Mouse (Mus musculus): ENCODE measurements at regions not wholly inside any gene's neighbourhood (a gene's known extent, or its start where the extent isn't known, plus 50 kb on each side); places are given as distances from the start of the nearest gene placed in this dataset.

DNA sequence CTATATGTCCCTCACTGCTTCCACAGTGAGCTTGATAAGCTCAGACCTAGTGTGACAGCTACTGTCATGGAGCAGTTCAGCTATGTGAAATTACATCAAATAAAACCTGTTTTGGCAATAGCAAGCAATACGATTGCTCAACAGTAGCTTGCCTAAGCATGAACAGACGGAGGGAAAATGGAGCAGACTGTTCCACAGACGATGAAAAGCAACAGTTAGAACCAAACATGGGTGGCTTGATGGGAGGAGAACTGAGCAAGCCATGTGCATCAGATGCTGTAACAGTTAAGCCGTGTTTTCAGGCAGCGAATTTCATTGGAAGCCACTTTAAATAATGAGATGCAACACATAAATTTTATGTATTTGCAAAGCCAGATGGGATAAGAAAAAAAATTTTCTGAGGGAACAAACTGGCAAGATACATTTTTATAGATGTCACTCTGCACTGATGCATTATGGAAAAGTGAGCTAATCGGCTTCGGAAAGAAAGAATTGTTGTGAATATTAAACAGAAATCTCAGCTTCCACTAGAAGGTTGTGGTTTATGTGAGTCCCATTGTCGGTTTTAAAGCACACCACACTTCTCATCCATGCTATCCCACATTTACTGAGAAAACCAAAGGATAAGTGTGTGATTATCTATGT is 270.9 kb upstream of the 2610001J05Rik start:
- H3K27me3 ChIP-seq (replicated peaks; ENCODE audit: control insufficient read depth, insufficient read depth, low read length) = no peaks in the 10 kb centered on the region
- no peak overlapping the region for H3K4me3 ChIP-seq (ENCODE audit: insufficient read depth, low read depth, low read length)
- WGBS = 83% methylated on average over 8 of the region's 8 CpGs
- TF ChIP-seq CTCF (conservative IDR thresholded peaks at IDR 0.05; ENCODE audit: insufficient read depth, insufficient read length, low read depth, low read length) (no peak), POLR2A (IDR thresholded peaks at IDR 0.05; ENCODE audit: low read depth, low read length) (no peak)
- H3K36me3 ChIP-seq (ENCODE audit: control insufficient read depth, insufficient read depth, low read length) = no peaks in the 10 kb centered on the region
- DNase-seq = no peak
- no peak overlapping the region for H3K27ac ChIP-seq (ENCODE audit: insufficient read depth, low read depth, low read length)
- no peaks in the 10 kb centered on the region for H3K4me1 ChIP-seq (ENCODE audit: control insufficient read depth, insufficient read depth, low read length)

DNA sequence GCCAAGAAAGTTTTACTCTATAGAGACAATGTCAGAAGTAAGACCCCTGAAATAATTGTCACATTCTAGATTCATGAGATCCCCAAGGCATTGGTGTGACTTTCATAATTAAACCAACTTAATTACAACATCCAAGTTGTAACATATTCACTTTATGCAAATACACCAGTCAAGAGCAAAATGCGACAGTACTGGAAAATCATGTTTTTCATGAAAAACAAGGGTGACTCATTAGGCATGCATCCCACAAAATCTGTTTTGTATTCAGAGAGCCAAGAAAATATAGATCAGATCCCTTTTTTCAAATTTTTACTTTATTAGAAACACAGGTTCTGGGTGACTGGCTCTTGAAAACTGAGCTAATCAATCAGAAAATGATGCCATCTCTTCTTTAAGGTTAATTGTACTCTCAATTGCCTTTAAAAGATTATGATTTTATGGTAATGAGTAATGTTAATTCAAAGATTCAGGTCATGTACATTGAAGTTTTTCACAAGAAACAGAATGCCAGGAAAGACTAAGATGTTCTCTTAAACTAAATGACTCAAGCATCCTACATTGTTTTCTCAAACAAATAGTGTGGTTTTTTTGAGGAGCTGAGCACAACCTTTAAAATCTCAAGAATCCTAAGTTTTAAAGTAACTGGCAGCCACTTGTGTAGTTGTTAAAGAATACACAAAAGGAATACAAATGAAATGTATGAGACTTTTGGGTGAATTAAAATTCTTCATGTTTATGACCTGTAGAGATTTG is 259.2 kb upstream of the 2610001J05Rik start:
- DNase-seq = no peak
- Histone ChIP-seq H3K36me3 (ENCODE audit: control insufficient read depth, insufficient read depth, low read length) (no peaks in the 10 kb centered on the region), H3K4me1 (ENCODE audit: control insufficient read depth, insufficient read depth, low read length) (no peaks in the 10 kb centered on the region), H3K4me3 (ENCODE audit: insufficient read depth, low read depth, low read length) (no peak overlapping the region), H3K27ac (ENCODE audit: insufficient read depth, low read depth, low read length) (no peak overlapping the region), H3K27me3 (replicated peaks; ENCODE audit: control insufficient read depth, insufficient read depth, low read length) (no peaks in the 10 kb centered on the region)
- 85% methylated on average over 1 of the region's 1 CpGs for WGBS
- TF ChIP-seq CTCF (conservative IDR thresholded peaks at IDR 0.05; ENCODE audit: insufficient read depth, insufficient read length, low read depth, low read length) (no peak), POLR2A (IDR thresholded peaks at IDR 0.05; ENCODE audit: low read depth, low read length) (no peak)

DNA sequence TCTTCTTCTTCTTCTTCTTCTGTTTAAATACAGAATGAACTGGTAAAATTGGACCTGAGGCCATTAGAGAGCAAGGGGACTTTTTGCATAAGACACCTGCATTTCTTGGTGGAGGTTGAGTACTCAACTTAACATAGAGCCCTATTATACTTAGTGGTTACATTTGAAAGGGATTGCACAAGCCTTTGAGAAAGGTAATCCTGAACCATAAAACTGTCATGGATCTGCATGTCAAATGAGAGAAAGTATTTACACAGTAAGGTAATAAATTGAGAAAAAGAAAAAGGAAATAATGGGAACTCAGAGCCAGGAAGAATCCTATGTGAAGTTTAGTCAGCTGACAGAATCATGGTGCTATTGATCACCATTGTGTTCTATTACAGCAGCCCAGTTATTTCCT is 258.1 kb upstream of the 2610001J05Rik start:
- H3K27me3 ChIP-seq (replicated peaks; ENCODE audit: control insufficient read depth, insufficient read depth, low read length) = no peaks in the 10 kb centered on the region
- H3K36me3 ChIP-seq (ENCODE audit: control insufficient read depth, insufficient read depth, low read length) = no peaks in the 10 kb centered on the region
- no peak for DNase-seq
- TF ChIP-seq POLR2A (IDR thresholded peaks at IDR 0.05; ENCODE audit: low read depth, low read length) = no peak
- TF ChIP-seq CTCF (conservative IDR thresholded peaks at IDR 0.05; ENCODE audit: insufficient read depth, insufficient read length, low read depth, low read length) = no peak
- no peak overlapping the region for H3K4me3 ChIP-seq (ENCODE audit: insufficient read depth, low read depth, low read length)
- H3K4me1 ChIP-seq (ENCODE audit: control insufficient read depth, insufficient read depth, low read length) = no peaks in the 10 kb centered on the region
- no peak overlapping the region for H3K27ac ChIP-seq (ENCODE audit: insufficient read depth, low read depth, low read length)

DNA sequence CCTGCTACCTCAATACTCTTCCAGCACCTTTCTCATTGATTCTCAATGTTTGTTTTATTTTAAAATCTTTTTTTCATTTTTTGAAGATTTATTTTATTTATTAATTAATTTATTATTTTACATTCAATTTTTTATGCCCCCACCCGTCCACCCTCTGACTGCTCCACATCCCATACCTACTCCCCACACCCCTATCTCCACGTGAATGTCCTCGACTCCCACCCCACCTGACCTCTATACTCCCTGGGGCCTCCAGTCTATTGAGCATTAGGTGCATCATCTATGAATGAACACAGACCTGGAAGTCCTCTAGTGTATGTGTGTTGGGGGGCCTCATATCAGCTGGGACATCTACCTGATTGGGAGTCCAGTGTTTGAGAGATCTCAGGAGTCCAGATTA is 251.0 kb upstream of the 2610001J05Rik start:
- DNase-seq = no peak
- H3K27ac ChIP-seq (ENCODE audit: insufficient read depth, low read depth, low read length) = no peak overlapping the region
- H3K4me1 ChIP-seq (ENCODE audit: control insufficient read depth, insufficient read depth, low read length) = no peaks in the 10 kb centered on the region
- H3K36me3 ChIP-seq (ENCODE audit: control insufficient read depth, insufficient read depth, low read length) = no peaks in the 10 kb centered on the region
- TF ChIP-seq POLR2A (IDR thresholded peaks at IDR 0.05; ENCODE audit: low read depth, low read length) = no peak
- no peak for TF ChIP-seq CTCF (conservative IDR thresholded peaks at IDR 0.05; ENCODE audit: insufficient read depth, insufficient read length, low read depth, low read length)
- 81% methylated on average over 3 of the region's 3 CpGs for WGBS
- H3K4me3 ChIP-seq (ENCODE audit: insufficient read depth, low read depth, low read length) = no peak overlapping the region
- H3K27me3 ChIP-seq (replicated peaks; ENCODE audit: control insufficient read depth, insufficient read depth, low read length) = no peaks in the 10 kb centered on the region

DNA sequence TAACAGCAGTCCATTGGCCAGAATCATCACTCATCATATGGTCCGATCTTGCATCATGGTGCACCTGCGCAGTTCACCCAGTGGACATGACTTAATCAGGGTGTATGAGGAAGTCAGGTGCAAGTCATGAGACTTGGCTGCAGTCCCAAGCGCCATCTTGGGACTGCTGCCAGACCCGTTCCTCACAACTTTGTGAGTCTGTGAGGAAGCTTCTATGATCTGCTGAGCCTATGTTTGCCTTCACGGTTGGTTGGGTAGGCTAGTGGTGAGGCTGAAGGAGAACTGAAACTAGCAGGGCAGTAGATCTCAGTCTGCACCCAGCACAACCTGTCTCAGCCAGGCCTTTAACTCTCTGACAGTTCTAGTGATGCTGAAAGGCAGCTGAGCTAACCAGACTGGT is 250.2 kb upstream of the 2610001J05Rik start:
- DNase-seq = no peak
- Histone ChIP-seq H3K27ac (ENCODE audit: insufficient read depth, low read depth, low read length) (no peak overlapping the region), H3K4me1 (ENCODE audit: control insufficient read depth, insufficient read depth, low read length) (no peaks in the 10 kb centered on the region), H3K27me3 (replicated peaks; ENCODE audit: control insufficient read depth, insufficient read depth, low read length) (no peaks in the 10 kb centered on the region), H3K36me3 (ENCODE audit: control insufficient read depth, insufficient read depth, low read length) (no peaks in the 10 kb centered on the region), H3K4me3 (ENCODE audit: insufficient read depth, low read depth, low read length) (no peak overlapping the region)
- 88% methylated on average over 5 of the region's 5 CpGs for WGBS
- TF ChIP-seq POLR2A (IDR thresholded peaks at IDR 0.05; ENCODE audit: low read depth, low read length) (no peak), CTCF (conservative IDR thresholded peaks at IDR 0.05; ENCODE audit: insufficient read depth, insufficient read length, low read depth, low read length) (no peak)

DNA sequence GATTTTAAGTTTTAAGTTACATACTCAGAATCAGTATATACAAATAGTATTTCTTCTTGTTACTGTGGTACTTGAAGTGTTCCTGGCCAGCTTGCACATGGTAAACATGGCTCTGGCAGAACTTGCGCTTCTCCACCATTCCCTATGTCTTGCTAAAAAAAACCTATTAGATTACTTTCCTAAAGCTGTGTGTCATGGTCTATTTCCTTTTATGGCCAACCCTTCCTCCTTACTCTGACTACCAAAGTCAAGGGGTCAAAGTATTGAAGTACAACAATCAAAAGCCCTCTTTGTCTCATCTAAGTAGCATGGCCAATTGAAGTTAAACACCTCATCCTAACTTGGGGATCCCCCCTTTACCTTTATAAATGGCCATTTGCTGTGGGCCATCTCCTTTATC is 223.6 kb upstream of the 2610001J05Rik start:
- DNase-seq = no peak
- H3K27me3 ChIP-seq (replicated peaks; ENCODE audit: control insufficient read depth, insufficient read depth, low read length) = no peaks in the 10 kb centered on the region
- TF ChIP-seq POLR2A (IDR thresholded peaks at IDR 0.05; ENCODE audit: low read depth, low read length) (no peak), CTCF (conservative IDR thresholded peaks at IDR 0.05; ENCODE audit: insufficient read depth, insufficient read length, low read depth, low read length) (no peak)
- no peaks in the 10 kb centered on the region for H3K4me1 ChIP-seq (ENCODE audit: control insufficient read depth, insufficient read depth, low read length)
- WGBS = 40% methylated on average over 1 of the region's 1 CpGs
- H3K27ac ChIP-seq (ENCODE audit: insufficient read depth, low read depth, low read length) = no peak overlapping the region
- H3K36me3 ChIP-seq (ENCODE audit: control insufficient read depth, insufficient read depth, low read length) = no peaks in the 10 kb centered on the region
- no peak overlapping the region for H3K4me3 ChIP-seq (ENCODE audit: insufficient read depth, low read depth, low read length)

DNA sequence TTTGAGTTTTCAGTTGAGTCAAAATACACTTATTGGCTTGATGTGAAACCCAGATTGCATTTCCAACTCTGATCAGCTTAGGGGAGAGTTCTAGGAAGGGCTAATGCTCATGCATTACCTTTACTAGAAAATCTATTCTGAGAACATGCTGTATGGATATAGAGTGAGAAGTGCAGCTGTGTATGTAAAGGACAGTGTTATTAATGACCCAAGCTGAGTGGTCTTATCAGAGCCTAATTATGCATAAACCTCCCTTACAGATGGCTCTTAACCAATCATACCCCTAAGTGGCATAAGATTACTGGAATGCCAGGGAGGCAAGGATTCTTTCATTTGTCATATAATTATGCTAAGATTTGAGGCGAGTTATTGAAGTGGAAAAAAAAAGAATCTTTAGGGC is 210.6 kb upstream of the 2610001J05Rik start:
- Histone ChIP-seq H3K27ac (ENCODE audit: insufficient read depth, low read depth, low read length) (no peak overlapping the region), H3K27me3 (replicated peaks; ENCODE audit: control insufficient read depth, insufficient read depth, low read length) (no peaks in the 10 kb centered on the region), H3K4me1 (ENCODE audit: control insufficient read depth, insufficient read depth, low read length) (no peaks in the 10 kb centered on the region), H3K36me3 (ENCODE audit: control insufficient read depth, insufficient read depth, low read length) (no peaks in the 10 kb centered on the region), H3K4me3 (ENCODE audit: insufficient read depth, low read depth, low read length) (no peak overlapping the region)
- WGBS = 63% methylated on average over 1 of the region's 1 CpGs
- no peak for TF ChIP-seq POLR2A (IDR thresholded peaks at IDR 0.05; ENCODE audit: low read depth, low read length)
- no peak for TF ChIP-seq CTCF (conservative IDR thresholded peaks at IDR 0.05; ENCODE audit: insufficient read depth, insufficient read length, low read depth, low read length)
- DNase-seq = no peak

Measured in kidney, adult 2 months (tissue).